Mouse (Mus musculus): ENCODE results near the gene Crebrf.

Crebrf gene

DNA sequence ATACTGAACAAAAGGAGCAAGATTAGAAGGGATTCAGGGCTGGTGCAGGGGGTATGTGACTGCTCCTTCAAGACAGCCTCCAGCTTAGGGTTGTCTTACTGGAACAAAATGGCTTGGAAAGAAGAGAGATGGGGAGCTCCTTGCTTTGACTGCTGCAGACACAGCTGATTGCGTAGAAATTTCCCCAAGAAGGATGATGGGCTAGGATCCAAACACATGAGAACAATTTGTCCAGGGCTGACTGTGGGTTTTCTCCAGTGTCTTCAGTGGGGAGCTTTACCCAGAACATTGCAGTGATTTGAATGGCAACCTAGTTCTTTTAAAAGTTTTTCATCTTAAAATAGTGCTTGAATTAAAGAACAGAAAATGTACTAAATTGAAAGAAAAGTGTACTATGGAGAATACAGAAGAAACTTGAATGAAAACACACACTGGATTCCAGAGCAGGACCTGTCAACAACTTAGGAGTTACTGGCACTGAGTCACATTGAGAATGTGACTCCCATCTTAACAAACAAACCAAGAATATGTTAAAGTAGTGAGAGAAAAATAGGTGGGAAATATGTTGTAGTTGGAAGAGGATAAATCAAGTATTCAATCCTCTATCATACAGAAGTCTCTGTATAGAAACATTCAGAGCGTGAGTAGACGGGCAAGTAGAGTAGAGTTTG lies 63.1 kb downstream of the Crebrf start:
- in situ Hi-C loops (cut with MboI, MseI) = no loop called here

DNA sequence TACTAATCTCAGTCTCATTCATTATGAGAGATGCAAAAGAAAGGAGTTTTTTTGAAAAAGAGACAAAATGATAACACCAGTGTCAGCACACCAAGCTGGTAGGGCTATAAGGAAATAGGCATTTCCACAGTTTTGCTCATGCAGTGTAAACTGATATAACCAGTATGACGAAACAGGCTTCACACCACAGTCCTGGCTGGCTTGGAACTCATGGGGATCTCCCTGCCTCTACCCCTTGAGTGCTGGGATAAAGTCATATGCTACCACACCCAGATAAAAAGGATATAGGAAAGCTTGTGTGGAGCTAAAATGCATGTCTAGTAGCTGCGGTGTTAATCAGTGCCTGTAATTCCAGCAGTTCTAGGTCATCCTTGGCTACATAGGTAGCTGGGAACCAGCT lies 64.0 kb downstream of the Crebrf start:
- in situ Hi-C loops (cut with MboI, MseI) = no loop called here

DNA sequence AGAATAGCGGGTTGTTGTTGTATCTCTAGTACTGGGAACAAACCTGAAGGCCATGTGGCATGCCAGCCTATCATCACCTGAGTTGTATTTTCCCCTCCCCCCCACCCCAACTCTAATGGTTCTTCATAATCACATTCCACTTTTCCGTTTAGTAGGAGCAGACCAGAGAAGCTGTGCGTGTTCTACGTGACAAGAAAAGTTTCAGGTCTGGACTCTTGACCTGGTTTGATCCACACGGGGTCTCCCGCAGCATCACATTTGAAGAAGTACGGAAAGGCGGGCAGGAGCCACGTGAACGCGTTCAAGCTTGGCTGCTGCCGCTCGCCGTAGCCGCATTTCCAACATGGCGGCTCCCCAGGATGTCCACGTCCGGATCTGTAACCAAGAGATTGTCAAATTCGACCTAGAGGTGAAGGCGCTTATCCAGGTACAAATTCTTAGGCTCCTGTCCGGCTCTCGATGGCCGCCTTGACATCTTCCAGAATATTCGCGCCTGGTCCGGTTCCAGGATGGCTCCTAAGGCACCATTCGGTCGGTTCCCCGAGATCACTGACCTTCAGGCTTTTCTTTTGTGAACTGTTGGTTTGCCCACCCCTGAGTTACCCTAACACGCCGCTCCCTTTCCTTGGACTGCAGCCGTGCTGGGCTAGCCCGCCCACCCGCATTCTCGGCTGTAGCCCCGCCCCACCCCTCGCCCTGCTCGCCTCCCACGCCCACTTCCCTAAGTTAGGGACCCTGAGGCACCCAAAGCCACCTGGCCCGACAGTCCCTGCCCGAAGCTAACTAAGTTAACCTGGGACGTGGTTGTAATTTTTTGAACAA lies 65.5 kb downstream of the Crebrf start, which contains the start of gene Bnip1:
Bnip1 (plus strand) TSS at position 317 of the 822 bp plus-strand sequence.
- in situ Hi-C loops (cut with MboI, MseI) = no loop called here

DNA sequence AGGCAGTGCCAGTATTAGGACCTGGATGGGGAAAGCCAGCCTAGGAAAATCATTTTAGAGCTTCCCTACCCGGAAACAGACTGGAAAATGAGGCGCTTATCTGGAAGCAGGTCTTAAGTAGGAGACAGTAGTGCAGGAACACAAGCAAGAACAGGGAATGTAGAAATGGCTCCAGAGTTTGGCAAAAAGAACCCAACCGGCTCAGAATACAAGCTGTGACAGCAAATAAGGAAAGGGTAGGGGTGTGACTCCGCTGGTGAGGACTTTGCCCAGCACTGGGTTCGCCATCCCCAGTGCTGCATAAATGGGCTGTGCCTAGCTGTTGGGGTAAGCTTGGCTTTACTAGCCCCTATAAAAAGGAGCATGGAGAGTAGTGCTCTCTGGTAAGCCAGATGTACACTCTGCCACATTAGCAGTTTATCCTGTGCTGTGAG lies 66.2 kb downstream of the Crebrf start:
- in situ Hi-C loops (cut with MboI, MseI) = no loop called here

- in situ Hi-C loops (cut with MboI, MseI) = no loop called here
Observed at GRCm38 (mm10) chr17:26784525-26784924, 69.1 kb downstream of the Crebrf start.

DNA sequence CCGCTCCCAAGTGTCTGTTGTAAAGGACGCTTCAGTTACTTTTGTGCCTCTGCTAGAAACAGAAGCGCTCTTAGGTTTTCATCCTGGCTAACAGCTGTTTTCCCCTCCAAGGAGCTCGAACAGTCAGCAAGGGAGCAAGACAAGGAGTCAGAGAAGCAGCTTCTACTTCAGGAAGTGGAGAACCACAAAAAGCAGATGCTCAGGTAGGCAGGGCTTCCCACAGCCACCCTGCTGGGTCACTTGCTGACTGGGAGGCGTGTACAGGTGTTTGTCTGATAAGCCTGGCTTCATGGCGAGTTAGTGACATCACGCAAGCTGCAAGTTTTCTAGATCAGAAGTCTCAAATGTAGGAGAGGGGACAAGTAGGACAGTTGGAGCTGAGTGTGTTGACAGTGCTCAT lies 71.1 kb downstream of the Crebrf start:
- in situ Hi-C loops (cut with MboI, MseI) = no loop called here

DNA sequence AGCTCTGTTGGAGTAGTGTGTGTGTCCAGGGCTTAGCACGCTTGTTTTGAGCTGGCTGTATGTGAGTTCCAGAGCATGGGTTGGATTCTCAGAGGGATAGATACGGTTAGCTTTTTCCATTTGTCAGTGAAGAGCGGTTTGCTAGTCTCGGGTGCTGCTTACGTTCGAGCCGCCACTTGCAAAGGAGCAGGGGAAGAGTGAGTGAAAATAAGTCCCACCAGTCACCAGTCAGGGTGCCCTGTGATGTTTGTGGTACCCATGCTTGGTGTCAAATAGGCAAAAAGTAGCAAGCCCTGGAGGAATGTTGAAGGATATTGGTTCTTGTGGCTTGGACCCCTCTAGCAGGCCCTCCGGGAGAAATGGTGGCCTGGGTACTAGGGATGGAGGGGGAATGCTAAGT lies 73.5 kb downstream of the Crebrf start:
- in situ Hi-C loops (cut with MboI, MseI) = no loop called here

DNA sequence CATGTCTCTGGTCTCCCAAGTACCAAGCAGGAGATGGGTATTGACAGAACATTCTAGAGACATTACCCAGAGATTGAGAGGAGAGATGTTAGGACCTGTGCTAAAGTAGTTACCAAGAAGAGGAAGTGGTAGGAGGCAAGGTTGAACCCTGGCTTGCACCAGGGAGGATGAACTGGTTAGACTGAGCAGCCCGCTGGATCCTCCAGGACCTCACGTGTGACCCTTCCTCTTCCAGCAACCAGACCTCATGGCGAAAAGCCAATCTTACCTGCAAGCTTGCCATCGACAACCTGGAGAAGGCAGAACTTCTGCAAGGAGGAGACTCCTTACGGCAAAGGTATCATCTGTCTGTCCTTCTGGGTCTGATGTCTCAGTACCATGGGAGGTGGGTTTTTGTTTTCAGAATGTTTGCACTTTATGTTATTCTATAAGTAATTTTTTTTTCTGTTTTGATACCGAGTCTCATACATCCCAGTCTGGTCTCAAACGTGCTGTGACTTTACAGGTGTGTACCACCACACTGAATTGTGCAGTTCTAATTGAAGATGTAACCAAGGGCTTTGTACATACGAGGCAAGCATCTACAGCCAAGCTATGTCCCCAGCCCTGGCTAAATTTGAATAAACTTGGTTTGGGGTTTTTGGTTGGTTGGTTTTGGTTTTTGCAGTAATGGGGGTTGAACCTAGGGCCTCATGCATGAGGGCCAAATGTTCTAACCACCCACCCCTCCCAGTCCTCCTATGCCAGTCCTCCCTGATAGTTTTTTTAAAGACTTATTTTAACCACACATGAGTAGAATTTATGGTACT lies 74.2 kb downstream of the Crebrf start:
- in situ Hi-C loops (cut with MboI, MseI) = no loop called here

DNA sequence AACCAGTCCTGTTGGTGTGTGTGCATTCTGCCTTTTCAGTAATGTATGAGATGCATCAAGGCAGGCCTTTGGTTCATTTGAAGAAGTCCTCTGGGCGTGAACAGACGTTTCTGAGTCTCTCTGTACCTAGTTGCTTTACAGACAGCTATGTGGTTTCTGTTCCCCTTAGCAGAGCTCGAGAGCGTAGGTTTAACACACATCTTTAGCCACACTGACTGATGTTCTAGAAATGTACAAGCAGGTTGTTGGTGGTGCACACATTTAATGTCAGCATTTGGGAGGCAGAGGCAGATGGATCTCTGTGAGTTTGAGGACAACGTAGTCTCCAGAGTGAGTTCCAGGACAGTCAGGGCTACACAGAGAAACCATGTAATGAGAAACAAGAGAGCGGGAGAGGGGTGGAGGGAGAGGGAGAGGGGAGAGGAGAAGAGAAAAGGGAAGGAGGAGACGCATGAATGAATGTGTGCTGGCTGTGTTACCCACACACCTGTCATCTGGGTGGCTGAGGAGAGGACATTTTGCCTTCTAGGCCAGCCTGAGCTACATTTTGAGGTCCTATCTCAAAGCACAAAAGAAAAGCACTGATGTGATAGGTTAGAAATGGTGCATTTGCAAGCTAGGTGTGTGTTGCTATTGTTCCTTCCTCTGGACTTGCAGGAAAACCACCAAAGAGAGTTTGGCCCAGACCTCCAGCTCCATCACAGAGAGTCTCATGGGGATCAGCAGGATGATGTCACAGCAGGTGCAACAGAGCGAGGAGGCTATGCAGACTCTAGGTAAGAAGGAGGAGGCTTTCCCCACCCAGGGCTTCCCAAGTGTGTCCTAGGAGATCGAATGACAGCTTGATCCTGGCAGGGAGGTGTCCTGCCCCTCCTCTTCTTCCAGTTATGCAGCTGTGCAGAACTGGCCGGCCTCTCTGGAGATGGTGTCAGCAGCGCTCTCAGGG lies 75.1 kb downstream of the Crebrf start:
- in situ Hi-C loops (cut with MboI, MseI) = no loop called here

DNA sequence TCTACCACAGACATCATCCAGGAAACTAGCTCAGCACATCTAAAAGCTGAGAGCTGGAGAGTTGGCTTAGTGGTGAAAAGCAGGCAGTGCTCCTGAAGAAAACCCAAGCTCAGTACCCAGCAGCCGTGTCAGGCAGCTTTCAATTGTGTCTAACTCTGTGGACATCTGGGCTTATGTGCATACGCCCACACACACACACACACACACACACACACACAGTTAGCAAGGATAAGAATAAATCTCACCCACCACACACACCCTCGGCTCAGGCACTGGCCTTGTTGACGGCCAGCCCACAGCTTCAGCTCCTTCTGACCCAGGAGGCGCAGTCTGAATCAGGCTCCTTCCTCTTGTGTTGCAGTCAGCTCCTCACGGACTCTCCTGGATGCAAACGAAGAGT lies 76.1 kb downstream of the Crebrf start:
- in situ Hi-C loops (cut with MboI, MseI) = no loop called here

- in situ Hi-C loops (cut with MboI, MseI) = no loop called here
Observed at GRCm38 (mm10) chr17:26792096-26792495, 76.6 kb downstream of the Crebrf start.

DNA sequence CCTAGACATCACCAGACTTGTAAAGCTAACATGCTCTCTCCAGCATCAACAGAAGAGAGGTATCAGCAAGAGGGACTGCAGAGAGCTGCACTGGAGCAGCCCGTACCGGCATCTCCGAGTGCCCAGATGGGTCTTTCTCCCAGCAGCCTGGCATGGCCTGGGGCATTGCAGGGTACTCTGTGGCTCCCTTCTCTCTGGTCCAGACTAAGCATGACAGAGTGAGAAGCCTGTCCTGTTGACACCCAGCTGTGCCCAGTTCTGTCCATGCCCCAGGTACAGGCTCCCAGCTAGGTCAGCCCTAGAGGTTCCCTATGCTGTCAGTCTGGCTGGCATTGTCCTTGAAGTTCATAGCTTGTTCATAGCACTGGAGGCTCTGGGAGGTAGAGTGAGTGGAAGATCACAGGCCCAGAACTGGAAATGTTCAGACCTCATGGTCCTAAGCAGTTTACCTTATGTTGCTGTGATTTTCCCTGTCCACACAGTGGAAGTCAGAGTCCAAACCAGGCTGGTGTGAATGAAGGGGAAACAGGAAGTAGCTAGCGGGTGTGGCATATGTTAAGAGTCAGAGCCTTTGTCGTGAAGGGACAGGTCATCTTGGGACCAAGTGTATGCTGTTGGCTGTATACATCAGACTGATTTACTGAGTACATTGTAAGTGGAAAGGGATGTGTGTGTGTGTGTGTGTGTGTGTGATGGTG lies 77.8 kb downstream of the Crebrf start:
- in situ Hi-C loops (cut with MboI, MseI) = no loop called here

GRCm38 (mm10) chr17:26794744-26795143 lies 79.3 kb downstream of the Crebrf start:
- in situ Hi-C loops (cut with MboI, MseI) = loop anchor here (5.0 kb wide), 1 partner anchor 78 kb away; no protein-coding TSS in a partner anchor

DNA sequence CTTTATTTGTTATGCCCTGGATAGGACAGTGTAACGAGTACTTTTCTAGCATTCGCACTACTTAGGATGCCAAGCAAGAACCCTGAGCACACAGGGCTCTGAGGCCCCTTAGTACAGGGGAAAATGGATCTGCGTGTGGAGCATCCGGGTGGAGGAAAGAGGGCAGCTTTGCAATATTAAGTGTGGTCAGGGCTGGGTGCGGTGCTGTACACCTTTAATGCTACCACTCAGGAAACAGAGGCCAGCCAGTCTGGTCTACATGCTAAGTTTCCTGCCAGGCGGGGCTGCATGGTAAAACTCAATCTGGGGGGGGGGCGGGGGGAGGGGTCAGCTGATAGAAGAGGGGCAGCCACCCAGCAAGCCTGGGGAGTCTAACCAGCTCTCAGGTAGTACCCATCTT lies 79.9 kb downstream of the Crebrf start:
- in situ Hi-C loops (cut with MboI, MseI) = loop anchor here (5.0 kb wide), 1 partner anchor 77 kb away; no protein-coding TSS in a partner anchor

DNA sequence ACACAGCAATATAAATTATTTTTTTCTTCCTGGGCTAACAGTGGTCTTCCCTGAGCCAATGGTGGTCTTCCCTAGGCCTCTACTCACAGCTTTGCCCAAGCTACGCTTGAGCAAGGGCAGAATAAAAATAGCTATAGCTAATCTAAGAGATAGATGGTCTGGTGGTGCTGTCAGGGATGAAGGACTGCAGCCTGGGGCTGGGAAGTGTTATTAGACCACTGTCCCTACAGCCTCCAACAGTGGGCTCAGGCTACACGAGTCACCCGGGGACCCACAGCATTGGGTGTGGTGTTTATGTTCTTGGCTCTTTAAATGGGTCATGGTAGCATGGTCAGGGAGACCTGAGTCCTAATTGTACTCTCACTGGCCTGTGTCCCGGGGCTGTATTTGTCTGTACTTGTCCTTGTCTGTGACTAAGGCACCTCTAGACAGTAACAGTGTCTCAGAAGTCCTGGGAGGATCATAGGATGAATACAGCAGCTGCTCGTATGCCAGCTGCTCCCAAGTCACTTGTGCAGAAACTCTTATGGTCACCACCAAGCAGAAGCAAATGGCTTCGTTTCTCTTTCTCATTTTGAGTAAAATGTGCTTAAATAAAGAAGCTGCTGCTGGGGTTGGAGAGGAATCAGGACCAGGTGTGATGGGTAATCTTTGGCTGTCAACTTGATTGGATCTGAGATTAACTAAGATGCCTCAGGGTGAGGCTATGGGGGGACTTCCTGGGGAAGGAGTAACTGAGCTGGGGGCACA lies 82.1 kb downstream of the Crebrf start:
- in situ Hi-C loops (cut with MboI, MseI) = loop anchor here (5.0 kb wide), 1 partner anchor 75 kb away; no protein-coding TSS in a partner anchor

GRCm38 (mm10) chr17:26802886-26803285 lies 87.4 kb downstream of the Crebrf start:
- in situ Hi-C loops (cut with MboI, MseI) = no loop called here

GRCm38 (mm10) chr17:26812607-26813006 lies 97.2 kb downstream of the Crebrf start:
- in situ Hi-C loops (cut with MboI, MseI) = no loop called here

GRCm38 (mm10) chr17:26813497-26813896 lies 98.0 kb downstream of the Crebrf start:
- in situ Hi-C loops (cut with MboI, MseI) = no loop called here

DNA sequence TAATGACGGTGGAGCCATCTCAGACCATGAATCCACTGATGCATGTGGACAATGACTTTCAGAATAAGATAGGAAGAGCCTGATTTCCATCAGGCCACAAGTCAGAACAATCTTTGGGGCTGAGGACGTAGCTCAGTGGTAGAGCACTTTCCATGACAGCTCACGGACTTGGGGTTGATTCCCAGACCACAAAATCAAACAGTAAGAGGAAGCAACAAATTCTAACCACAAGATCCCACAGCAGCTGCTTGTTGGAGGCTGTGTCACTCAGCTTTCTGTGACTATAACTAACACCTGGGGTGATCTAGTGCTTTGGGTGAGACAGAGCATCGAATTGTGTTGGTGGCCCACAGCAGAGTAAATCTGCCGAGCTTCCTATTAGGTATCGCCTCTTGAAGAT lies 101.4 kb downstream of the Crebrf start:
- in situ Hi-C loops (cut with MboI, MseI) = loop anchor here (5.0 kb wide), 1 partner anchor 90 kb away; no protein-coding TSS in a partner anchor

All from T-helper 1 cell (primary cell).